In genomic region chr9:41827356-41827755, GRCm38 (mm10) we compare ENCODE assay signal across 19 mouse cellular contexts.
DNase-seq lines count a peak whose midpoint lies in the region; ATAC-seq and TF ChIP-seq lines count a peak whose summit lies in the region.
"Had no signal": no experiment of that assay in that cellular context is flagged by ENCODE, and none has a peak within 500 bp of the region (broad histone marks: within the 10 kb centered on the region; RNA-seq: fewer than 3 reads in every experiment).

No protein-coding gene starts in this region.

- H3K4me1 ChIP-seq in heart, embryonic 10.5 days, result no peaks in the 10 kb centered on the region
- H3K4me1 ChIP-seq in embryonic facial prominence, embryonic 12.5 days, result peaks cover 13% of the 10 kb centered on the region
- no peaks in the 10 kb centered on the region for H3K4me1 ChIP-seq in limb, embryonic 14.5 days (ENCODE audit: control insufficient read depth, insufficient read depth, low read length)
- H3K4me1 ChIP-seq: liver, embryonic 12.5 days; stomach, embryonic 15.5 days had no signal

- WGBS in heart, embryonic 10.5 days, result 75% methylated on average over 4 of the region's 4 CpGs
- 43% methylated on average over 4 of the region's 4 CpGs for WGBS in embryonic facial prominence, embryonic 12.5 days
- 41% methylated on average over 4 of the region's 4 CpGs for WGBS in limb, embryonic 14.5 days

- no peak overlapping the region for H3K4me3 ChIP-seq in heart, embryonic 10.5 days
- H3K4me3 ChIP-seq in embryonic facial prominence, embryonic 12.5 days, result no peak overlapping the region
- no peak overlapping the region for H3K4me3 ChIP-seq in limb, embryonic 14.5 days (replicated peaks; ENCODE audit: low read length)
- H3K4me3 ChIP-seq: erythroblast, embryonic 14.5 days; liver, embryonic 12.5 days; stomach, embryonic 15.5 days had no signal

- no peak for ATAC-seq in embryonic facial prominence, embryonic 12.5 days (ENCODE audit: insufficient number of reproducible peaks, insufficient read depth, low FRiP score, low TSS enrichment)
- peak; percentile 62; the same call in 1 of the 2 replicates for ATAC-seq in limb, embryonic 14.5 days (ENCODE audit: low FRiP score, low read depth)
- no peak for ATAC-seq in CD4-positive, CD25-positive, alpha-beta regulatory T cell, adult 4 months
- ATAC-seq: forebrain, postnatal 0 days; liver, embryonic 12.5 days; midbrain, embryonic 16.5 days had no signal

- TF ChIP-seq POLR2A in limb, embryonic 14.5 days (IDR thresholded peaks at IDR 0.05; ENCODE audit: borderline replicate concordance, extremely low read depth, insufficient read depth, insufficient read length), result no peak

- peak overlapping the region; percentile 24; the same call in 1 of the 2 replicates for H3K9ac ChIP-seq in embryonic facial prominence, embryonic 12.5 days
- H3K9ac ChIP-seq in limb, embryonic 14.5 days (ENCODE audit: low read depth, low read length, severe bottlenecking), result no peak overlapping the region
- H3K9ac ChIP-seq: forebrain, postnatal 0 days; hindbrain, embryonic 14.5 days; liver, embryonic 12.5 days; stomach, embryonic 15.5 days had no signal

- H3K9me3 ChIP-seq in heart, embryonic 10.5 days, result no peaks in the 10 kb centered on the region
- no peaks in the 10 kb centered on the region for H3K9me3 ChIP-seq in embryonic facial prominence, embryonic 12.5 days
- no peaks in the 10 kb centered on the region for H3K9me3 ChIP-seq in limb, embryonic 14.5 days (ENCODE audit: control insufficient read depth, low read length)
- H3K9me3 ChIP-seq: liver, embryonic 12.5 days; stomach, embryonic 15.5 days had no signal

- DNase-seq in heart, adult 8-10 months (ENCODE audit: low spot score), result peak; percentile 15
- DNase-seq in heart, embryonic 10.5 days (ENCODE audit: low spot score), result no peak
- peak; percentile 39 for DNase-seq in gastrocnemius, postnatal 25 days
- no peak for DNase-seq in limb, embryonic 14.5 days (ENCODE audit: low spot score)
- no peak for DNase-seq in spleen, postnatal 10 days (ENCODE audit: low spot score in 2 of 2)
- DNase-seq in left cerebral cortex, adult 9 months (ENCODE audit: low spot score in 2 of 2), result no peak
- DNase-seq: adrenal gland, postnatal 25 days; cerebellum, postnatal 36 days; forebrain, postnatal 0 days; kidney, adult 18-20 months; thymus, postnatal 25 days had no signal

- no peaks in the 10 kb centered on the region for H3K36me3 ChIP-seq in heart, embryonic 10.5 days
- no peaks in the 10 kb centered on the region for H3K36me3 ChIP-seq in embryonic facial prominence, embryonic 12.5 days
- H3K36me3 ChIP-seq in limb, embryonic 14.5 days (ENCODE audit: control insufficient read depth, insufficient read depth, low read length), result no peaks in the 10 kb centered on the region
- H3K36me3 ChIP-seq: liver, embryonic 12.5 days; stomach, embryonic 15.5 days had no signal

- no peak overlapping the region for H3K27ac ChIP-seq in heart, embryonic 10.5 days
- peak overlapping the region; percentile 56 for H3K27ac ChIP-seq in embryonic facial prominence, embryonic 12.5 days
- peak overlapping the region; percentile 38; the same call in 1 of the 2 replicates for H3K27ac ChIP-seq in limb, embryonic 14.5 days (replicated peaks; ENCODE audit: low read depth, low read length)
- H3K27ac ChIP-seq: hindbrain, embryonic 14.5 days; liver, embryonic 12.5 days; macrophage; stomach, embryonic 15.5 days had no signal

- no peaks in the 10 kb centered on the region for H3K27me3 ChIP-seq in heart, embryonic 10.5 days (ENCODE audit: insufficient read depth, poor library complexity, severe bottlenecking)
- no peaks in the 10 kb centered on the region for H3K27me3 ChIP-seq in embryonic facial prominence, embryonic 12.5 days
- no peaks in the 10 kb centered on the region for H3K27me3 ChIP-seq in limb, embryonic 14.5 days (ENCODE audit: control insufficient read depth, insufficient read depth, low read length)
- H3K27me3 ChIP-seq: liver, embryonic 12.5 days; stomach, embryonic 15.5 days had no signal

- H3K4me2 ChIP-seq in embryonic facial prominence, embryonic 12.5 days (replicated peaks), result no peak overlapping the region
- no peak overlapping the region for H3K4me2 ChIP-seq in limb, embryonic 14.5 days (replicated peaks; ENCODE audit: low read depth, low read length, severe bottlenecking)
- H3K4me2 ChIP-seq: hindbrain, embryonic 14.5 days; liver, embryonic 12.5 days; stomach, embryonic 15.5 days had no signal

Comparison
In these comparisons a context has a peak if more than half of its experiments do, and no peak if none do; other contexts are left out.
1. DNase-seq: peak in heart, adult 8-10 months (single experiment) and gastrocnemius, postnatal 25 days (single experiment); none in heart, embryonic 10.5 days (single experiment), limb, embryonic 14.5 days (single experiment), spleen, postnatal 10 days (0 of 2) and left cerebral cortex, adult 9 months (0 of 2).